Mouse (Mus musculus): Measurements from ENCODE around the gene Dnajc7. TPM values are rescaled to one million over a fixed set of nuclear protein-coding genes. Genes with fewer than 3 reads are reported as not detected.
"Not testable (repeated sequence)": the region's sequence is repeated elsewhere in the genome, so short reads cannot be mapped to it uniquely, and the experiment has no call there.

The Dnajc7 gene
- polyA plus RNA-seq (2015; fragmentation: Nextera tagmentation; extraction: Ambion mirVana) = 188 TPM in 2 replicates

GRCm38 (mm10) chr11:100619982-100620381 is at the start of gene Dnajc7:
Dnajc7 (minus strand) TSS chr11:100620168.
- peaks cover 4% of the 10 kb centered on the region; the same call in 1 of the 2 replicates for H3K36me3 ChIP-seq
- 3% methylated on average over 11 of the region's 11 CpGs for WGBS

GRCm38 (mm10) chr11:100659806-100660205 is 39.8 kb upstream of the Dnajc7 start:
- H3K36me3 ChIP-seq = no peaks in the 10 kb centered on the region
- H3K4me2 ChIP-seq (replicated peaks) = no peak overlapping the region
- no peaks in the 10 kb centered on the region for H3K4me1 ChIP-seq (replicated peaks)
- WGBS = 70% methylated on average over 10 of the region's 10 CpGs
- no peaks in the 10 kb centered on the region for H3K27me3 ChIP-seq (replicated peaks)
- H3K9ac ChIP-seq = no peak overlapping the region
- no peak for ATAC-seq
- H3K27ac ChIP-seq = no peak overlapping the region
- H3K4me3 ChIP-seq (replicated peaks) = no peak overlapping the region
- no peaks in the 10 kb centered on the region for H3K9me3 ChIP-seq

More at GRCm38 (mm10) chr11:100619982-100620381, at the start of gene Dnajc7:
- H3K4me3 ChIP-seq (replicated peaks) = peak within 1 kb of the TSS; percentile 92
- peak within 1 kb of the TSS; percentile 92 for H3K27ac ChIP-seq
- H3K4me2 ChIP-seq (replicated peaks) = peak within 1 kb of the TSS; percentile 86
- peak within 1 kb of the TSS; percentile 93 for H3K9ac ChIP-seq
- no peaks in the 10 kb centered on the region for H3K27me3 ChIP-seq (replicated peaks)
- H3K4me1 ChIP-seq (replicated peaks) = peaks cover 27% of the 10 kb centered on the region
- no peak for ATAC-seq
- H3K9me3 ChIP-seq = no peaks in the 10 kb centered on the region

- no peak overlapping the region for H3K4me3 ChIP-seq (replicated peaks)
- H3K9ac ChIP-seq = no peak overlapping the region
- ATAC-seq = no peak
- no peaks in the 10 kb centered on the region for H3K9me3 ChIP-seq
- peaks cover 4% of the 10 kb centered on the region for H3K27me3 ChIP-seq (replicated peaks)
- H3K27ac ChIP-seq = no peak overlapping the region
- 0 out of 2 replicates have a peak overlapping the region, but pooled peaks have one; percentile 1 for H3K4me2 ChIP-seq (replicated peaks)
- H3K4me1 ChIP-seq (replicated peaks) = no peaks in the 10 kb centered on the region
- 12% methylated on average over 6 of the region's 6 CpGs for WGBS
- H3K36me3 ChIP-seq = no peaks in the 10 kb centered on the region
Measured at GRCm38 (mm10) chr11:100656458-100656857, 36.5 kb upstream of the Dnajc7 start.

GRCm38 (mm10) chr11:100655589-100655988 is 35.6 kb upstream of the Dnajc7 start:
- not testable (repeated sequence) for H3K36me3 ChIP-seq; H3K4me1 ChIP-seq (replicated peaks); H3K9me3 ChIP-seq; H3K27ac ChIP-seq; H3K9ac ChIP-seq; H3K4me2 ChIP-seq (replicated peaks); H3K4me3 ChIP-seq (replicated peaks); ATAC-seq
- WGBS = 57% methylated on average over 3 of the region's 3 CpGs
- H3K27me3 ChIP-seq (replicated peaks) = peaks cover 12% of the 10 kb centered on the region

- H3K27me3 ChIP-seq (replicated peaks) = peaks cover 27% of the 10 kb centered on the region
- no peaks in the 10 kb centered on the region for H3K36me3 ChIP-seq
- H3K27ac ChIP-seq = no peak overlapping the region
Measured at GRCm38 (mm10) chr11:100651748-100652147, 31.8 kb upstream of the Dnajc7 start.

GRCm38 (mm10) chr11:100651205-100651604 is 31.2 kb upstream of the Dnajc7 start:
- ATAC-seq = no peak
- H3K9ac ChIP-seq = no peak overlapping the region

More at GRCm38 (mm10) chr11:100651748-100652147, 31.8 kb upstream of the Dnajc7 start:
- H3K4me1 ChIP-seq (replicated peaks) = no peaks in the 10 kb centered on the region
- no peak for ATAC-seq
- no peak overlapping the region for H3K9ac ChIP-seq
- H3K4me3 ChIP-seq (replicated peaks) = no peak overlapping the region
- H3K4me2 ChIP-seq (replicated peaks) = no peak overlapping the region
- 21% methylated on average over 3 of the region's 3 CpGs for WGBS
- H3K9me3 ChIP-seq = no peaks in the 10 kb centered on the region

DNA sequence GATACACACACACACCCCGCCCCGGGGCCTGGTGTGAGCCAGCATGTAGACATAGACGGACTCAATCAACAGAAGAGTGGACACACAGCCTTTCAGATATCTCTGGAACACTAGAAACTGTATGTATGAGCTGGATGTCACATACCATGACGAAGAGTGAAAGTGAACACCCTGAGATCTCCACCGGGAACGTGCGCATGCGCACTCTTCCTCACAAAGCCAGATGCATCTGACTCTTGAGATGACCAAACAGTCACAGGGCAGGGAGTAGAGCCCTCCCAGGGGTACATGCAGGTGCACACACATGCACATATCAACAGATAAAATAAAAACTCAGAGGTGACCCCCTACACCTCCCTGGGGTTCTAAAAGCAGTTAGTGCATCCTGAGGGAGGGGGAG is 28.4 kb upstream of the Dnajc7 start:
- H3K4me1 ChIP-seq (replicated peaks) = 0 out of 2 replicates have a peak, but pooled peaks cover 2% of the 10 kb centered on the region
- H3K4me2 ChIP-seq (replicated peaks) = no peak overlapping the region
- no peaks in the 10 kb centered on the region for H3K36me3 ChIP-seq
- H3K27me3 ChIP-seq (replicated peaks) = peaks cover 27% of the 10 kb centered on the region
- H3K9me3 ChIP-seq = no peaks in the 10 kb centered on the region
- no peak overlapping the region for H3K27ac ChIP-seq
- 89% methylated on average over 8 of the region's 8 CpGs for WGBS
- H3K9ac ChIP-seq = no peak overlapping the region
- ATAC-seq = no peak
- no peak overlapping the region for H3K4me3 ChIP-seq (replicated peaks)

More at GRCm38 (mm10) chr11:100651205-100651604, 31.2 kb upstream of the Dnajc7 start:
- no peak overlapping the region for H3K27ac ChIP-seq
- peaks cover 27% of the 10 kb centered on the region for H3K27me3 ChIP-seq (replicated peaks)
- H3K36me3 ChIP-seq = no peaks in the 10 kb centered on the region
- WGBS = 15% methylated on average over 8 of the region's 8 CpGs
- no peak overlapping the region for H3K4me2 ChIP-seq (replicated peaks)
- H3K4me3 ChIP-seq (replicated peaks) = no peak overlapping the region
- no peaks in the 10 kb centered on the region for H3K9me3 ChIP-seq
- H3K4me1 ChIP-seq (replicated peaks) = no peaks in the 10 kb centered on the region

DNA sequence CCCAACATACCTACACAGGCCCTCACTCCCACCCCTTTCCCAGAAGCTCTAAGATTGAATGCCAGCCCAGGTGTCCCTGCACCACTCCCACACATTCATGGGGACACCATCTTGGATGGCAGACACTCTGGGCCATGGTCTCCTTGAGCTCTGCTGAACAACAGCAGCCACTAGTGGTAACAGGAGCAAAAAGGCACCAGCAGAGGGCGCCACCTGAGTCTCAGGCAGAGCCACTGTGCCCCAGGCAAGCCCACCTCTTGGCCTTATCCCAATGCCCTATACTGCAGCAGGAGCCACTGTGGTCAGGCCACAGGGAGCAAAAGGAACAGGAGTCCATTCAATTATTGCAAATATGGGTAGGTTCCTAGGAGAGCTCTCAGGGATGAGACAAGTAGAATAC is 26.3 kb upstream of the Dnajc7 start:
- peaks cover 22% of the 10 kb centered on the region for H3K27me3 ChIP-seq (replicated peaks)
- H3K9ac ChIP-seq = no peak overlapping the region
- no peak for ATAC-seq
- H3K9me3 ChIP-seq = no peaks in the 10 kb centered on the region
- H3K4me1 ChIP-seq (replicated peaks) = 0 out of 2 replicates have a peak, but pooled peaks cover 2% of the 10 kb centered on the region
- no peak overlapping the region for H3K4me3 ChIP-seq (replicated peaks)
- 14% methylated on average over 1 of the region's 1 CpGs for WGBS
- H3K27ac ChIP-seq = no peak overlapping the region
- no peaks in the 10 kb centered on the region for H3K36me3 ChIP-seq
- no peak overlapping the region for H3K4me2 ChIP-seq (replicated peaks)

DNA sequence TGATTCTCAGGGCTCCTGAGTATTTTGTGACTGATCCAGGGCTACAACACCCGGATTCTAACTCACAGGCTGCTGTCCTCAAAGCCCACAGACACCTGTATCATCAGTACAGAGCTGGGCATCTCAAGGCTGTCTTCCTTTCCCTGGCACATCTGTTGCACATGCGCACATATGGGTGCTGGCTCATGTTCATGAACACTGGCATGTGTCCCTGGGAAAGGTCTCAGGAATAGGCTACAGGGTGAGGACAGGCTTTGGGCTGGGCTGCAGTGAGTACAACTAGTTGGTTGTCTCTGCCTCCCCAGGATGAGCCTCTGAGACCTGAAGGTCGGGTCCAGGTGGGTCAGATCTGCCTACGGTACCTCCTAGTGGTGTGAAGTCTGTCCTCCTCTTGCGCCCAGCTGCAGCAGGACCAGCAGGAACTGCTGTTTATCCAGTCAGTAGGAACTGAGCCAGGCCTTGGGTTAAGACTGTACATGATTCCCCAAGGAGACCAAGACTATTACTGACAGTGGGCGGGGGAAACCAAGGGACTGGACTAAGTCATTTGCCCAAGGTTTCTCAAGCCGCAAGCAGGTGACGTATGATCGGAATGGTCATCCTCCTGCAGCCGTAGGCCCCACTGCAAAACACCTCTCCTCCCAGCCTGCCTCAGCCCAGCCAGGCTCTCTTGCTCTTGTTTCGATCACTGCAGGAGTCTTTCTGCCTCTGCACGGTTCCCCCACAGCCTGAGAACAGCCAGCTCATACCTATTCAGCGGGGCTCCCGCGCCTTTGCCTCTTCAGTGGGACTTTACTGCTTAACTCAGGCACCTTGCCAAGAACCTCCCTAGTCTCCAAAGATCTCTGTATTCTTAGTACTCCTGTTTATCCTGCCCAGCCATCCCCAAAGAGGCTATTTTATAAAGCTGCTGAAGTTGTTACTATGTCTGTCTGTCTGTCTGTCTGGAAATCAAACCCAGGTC is 23.9 kb upstream of the Dnajc7 start:
- no peak overlapping the region for H3K27ac ChIP-seq
- no peak overlapping the region for H3K4me2 ChIP-seq (replicated peaks)
- WGBS = 55% methylated on average over 15 of the region's 15 CpGs
- H3K9ac ChIP-seq = no peak overlapping the region
- H3K9me3 ChIP-seq = no peaks in the 10 kb centered on the region
- no peak overlapping the region for H3K4me3 ChIP-seq (replicated peaks)
- H3K27me3 ChIP-seq (replicated peaks) = peaks cover 28% of the 10 kb centered on the region
- H3K36me3 ChIP-seq = no peaks in the 10 kb centered on the region
- ATAC-seq = no peak
- H3K4me1 ChIP-seq (replicated peaks) = peaks cover 10% of the 10 kb centered on the region; the same call in 1 of the 2 replicates

- no peak overlapping the region for H3K27ac ChIP-seq
- peaks cover 23% of the 10 kb centered on the region for H3K27me3 ChIP-seq (replicated peaks)
- H3K4me2 ChIP-seq (replicated peaks) = peak overlapping the region; percentile 77
- no peak overlapping the region for H3K9ac ChIP-seq
- H3K36me3 ChIP-seq = no peaks in the 10 kb centered on the region
- no peaks in the 10 kb centered on the region for H3K9me3 ChIP-seq
- ATAC-seq = peak; percentile 62
- peaks cover 10% of the 10 kb centered on the region; the same call in 1 of the 2 replicates for H3K4me1 ChIP-seq (replicated peaks)
- H3K4me3 ChIP-seq (replicated peaks) = peak overlapping the region; percentile 34
- WGBS = 8% methylated on average over 52 of the region's 52 CpGs
Measured at GRCm38 (mm10) chr11:100640159-100640906, 20.4 kb upstream of the Dnajc7 start.

- Histone ChIP-seq H3K9ac (no peak overlapping the region), H3K27ac (no peak overlapping the region), H3K9me3 (no peaks in the 10 kb centered on the region), H3K36me3 (no peaks in the 10 kb centered on the region), H3K4me1 (replicated peaks) (no peaks in the 10 kb centered on the region), H3K4me2 (replicated peaks) (no peak overlapping the region), H3K27me3 (replicated peaks) (peaks cover 8% of the 10 kb centered on the region), H3K4me3 (replicated peaks) (no peak overlapping the region)
- no peak for ATAC-seq
- WGBS = 72% methylated on average over 7 of the region's 7 CpGs
Measured at GRCm38 (mm10) chr11:100634530-100634929, 14.6 kb upstream of the Dnajc7 start.

- no peak overlapping the region for H3K27ac ChIP-seq
- H3K4me2 ChIP-seq (replicated peaks) = no peak overlapping the region
- 55% methylated on average over 13 of the region's 13 CpGs for WGBS
- no peak overlapping the region for H3K9ac ChIP-seq
- H3K4me1 ChIP-seq (replicated peaks) = peaks cover 23% of the 10 kb centered on the region
- H3K36me3 ChIP-seq = peaks cover 10% of the 10 kb centered on the region; the same call in 1 of the 2 replicates
- H3K4me3 ChIP-seq (replicated peaks) = no peak overlapping the region
- H3K9me3 ChIP-seq = no peaks in the 10 kb centered on the region
- ATAC-seq = no peak
- no peaks in the 10 kb centered on the region; the same call in 1 of the 2 replicates for H3K27me3 ChIP-seq (replicated peaks)
Measured at GRCm38 (mm10) chr11:100628862-100629352, 8.9 kb upstream of the Dnajc7 start.

Measured in intestine, embryonic 15.5 days (tissue).